Mouse (Mus musculus): ENCODE data around the gene Rpl26.

GRCm38 (mm10) chr11:68904375-68905137 lies 3.2 kb downstream of the Rpl26 start:
- peak; percentile 77 for TF ChIP-seq CTCF (IDR thresholded peaks at IDR 0.05)
- no peak for TF ChIP-seq EP300 (IDR thresholded peaks at IDR 0.05)

Measured in lung, postnatal 0 days (tissue).